Mouse (Mus musculus) hindbrain, embryonic 16.5 days (tissue): ENCODE measurements at regions not wholly inside any gene's neighbourhood (a gene's known extent, or its start where the extent isn't known, plus 50 kb on each side); places are given as distances from the start of the nearest gene placed in this dataset.

Experiments
- ATAC-seq: fragments of 200-750 bp; cut with Nextera tagmentation; 2 replicates; pipeline ENCODE4 v1.8.0; 2017; ENCODE audit warnings: moderate TSS enrichment, moderate library complexity
- H3K27ac ChIP-seq: fragments of 300-500 bp; sonication (generic); 2 replicates; pipeline ENCODE4 v1.5.1; 2014; ENCODE audit warnings: low read depth, mild to moderate bottlenecking, control low read depth, low read length, moderate library complexity
- H3K27me3 ChIP-seq: fragments of 300-500 bp; sonication (generic); replicated peaks from 2 replicates; pipeline ENCODE4 v1.6.1; 2014; ENCODE audit warnings: low read length; ENCODE audit not compliant: control insufficient read depth, insufficient read depth
- H3K36me3 ChIP-seq: fragments of 300-500 bp; sonication (generic); 2 replicates; pipeline ENCODE4 v1.6.1; 2014; ENCODE audit warnings: mild to moderate bottlenecking, low read length, moderate library complexity, mixed read lengths; ENCODE audit not compliant: control insufficient read depth, insufficient read depth
- H3K4me1 ChIP-seq: fragments of 300-500 bp; sonication (generic); 2 replicates; pipeline ENCODE4 v1.6.1; 2014; ENCODE audit warnings: low read depth, low read length; ENCODE audit not compliant: control insufficient read depth, insufficient read depth
- H3K4me2 ChIP-seq: fragments of 300-500 bp; sonication (generic); 2 replicates; pipeline ENCODE4 v1.6.1; 2014; ENCODE audit warnings: mild to moderate bottlenecking, low read length, control low read depth, moderate library complexity
- H3K4me3 ChIP-seq: fragments of 300-500 bp; sonication (generic); 2 replicates; pipeline ENCODE4 v1.5.1; 2014; ENCODE audit warnings: mild to moderate bottlenecking, low read length, control low read depth, moderate library complexity
- H3K9ac ChIP-seq: fragments of 300-500 bp; sonication (generic); 2 replicates; pipeline ENCODE4 v1.6.1; 2014; ENCODE audit warnings: low read depth, mild to moderate bottlenecking, control low read depth, low read length, moderate library complexity
- H3K9me3 ChIP-seq: fragments of 300-500 bp; sonication (generic); 2 replicates; pipeline ENCODE4 v1.6.1; 2014; ENCODE audit warnings: mild to moderate bottlenecking, low read length, moderate library complexity; ENCODE audit not compliant: control insufficient read depth

DNA sequence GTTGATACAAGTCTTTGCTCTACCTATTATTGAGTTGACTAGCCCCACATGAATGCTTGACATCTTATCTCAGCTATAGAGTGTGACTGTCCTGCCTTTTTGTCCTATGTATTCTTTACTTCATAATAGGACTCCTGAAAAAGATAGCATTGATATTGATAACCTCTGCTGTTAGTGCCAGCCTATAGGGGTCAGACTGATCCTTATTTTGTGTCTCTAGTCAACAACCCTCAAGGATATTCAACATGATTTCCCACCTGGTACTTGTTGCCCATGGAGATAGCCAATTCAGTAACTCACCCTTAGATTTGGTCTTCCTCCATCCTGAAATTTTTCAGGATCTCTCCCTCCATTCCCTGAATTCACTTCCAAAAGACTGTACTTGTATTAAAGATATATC lies 52.6 kb upstream of the Ift57 start:
- no peak for ATAC-seq
- H3K27me3 ChIP-seq = no peaks in the 10 kb centered on the region
- H3K27ac ChIP-seq = no peak overlapping the region
- no peak overlapping the region for H3K4me3 ChIP-seq
- no peak overlapping the region for H3K4me2 ChIP-seq
- H3K9me3 ChIP-seq = no peaks in the 10 kb centered on the region
- no peak overlapping the region for H3K9ac ChIP-seq
- no peaks in the 10 kb centered on the region for H3K36me3 ChIP-seq
- H3K4me1 ChIP-seq = no peaks in the 10 kb centered on the region
